Mouse (Mus musculus) midbrain, embryonic 14.5 days (tissue): ENCODE data around the gene Fdx1l. TPM values are rescaled to one million over a fixed set of nuclear protein-coding genes. Genes with fewer than 3 reads are reported as not detected.
A peak's percentile ranks its signal among the peaks of the same experiment; 100 is the strongest.

Source experiments
- microRNA counts: library from miRNA; unstranded; fragments of <30 nt; microRNA quantifications from one replicate; lab custom pipeline; 2016
- microRNA-seq: library from miRNA; unstranded; fragments of <30 nt; microRNA quantifications from one replicate; pipeline ENCODE4, GENCODE M21; 2016
- polyA plus RNA-seq: library from polyadenylated mRNA; unstranded; fragments of >200 nt; fragmentation: Nextera tagmentation; extraction: Ambion mirVana; gene quantifications from 2 replicates; pipeline ENCODE4 v1.2.1, GENCODE M21; 2014

Fdx1l gene
- polyA plus RNA-seq, 1 experiment from 2014 or later = 55.5 TPM

MicroRNA genes within 50 kb of the gene (microRNA counts, 519-probe panel; counts per million panel counts)
- microRNA mmu-miR-1900 (lab: Ali Mortazavi, UCI) = not detected

Small RNA genes within 50 kb of the gene (microRNA-seq; reads per million reads assigned to microRNA genes)
- gene Mir1900 (not detected), gene Mir7082 (1.5 reads per million, percentile 3 among the genes with 10 or more reads in this experiment)

Other genes starting within 250 kb of the Fdx1l start
- gene A230050P20Rik, start 205.0 kb downstream of the Fdx1l start, polyA plus RNA-seq = 1.3 and 1.9 TPM in 2 replicates
- gene Angptl6, start 193.9 kb downstream of the Fdx1l start, polyA plus RNA-seq = 11.1 and 14.4 TPM in 2 replicates
- gene Ppan, start 185.4 kb downstream of the Fdx1l start, polyA plus RNA-seq = 39.8 and 43.9 TPM in 2 replicates
- 231 and 234 TPM in 2 replicates for gene Eif3g, start 175.0 kb downstream of the Fdx1l start, polyA plus RNA-seq
- gene Dnmt1, start 113.7 kb downstream of the Fdx1l start, polyA plus RNA-seq = 51.1 and 51.5 TPM in 2 replicates
- 4.1 and 10.8 TPM in 2 replicates for gene S1pr2, start 96.8 kb downstream of the Fdx1l start, polyA plus RNA-seq
- 98.6 and 112 TPM in 2 replicates for gene Mrpl4, start 70.9 kb downstream of the Fdx1l start, polyA plus RNA-seq
- 1.7 and 4.1 TPM in 2 replicates for gene Icam1, start 57.6 kb downstream of the Fdx1l start, polyA plus RNA-seq
- not detected in 2 replicates for gene Icam4, start 44.2 kb downstream of the Fdx1l start, polyA plus RNA-seq
- gene Icam5, start 41.5 kb downstream of the Fdx1l start, polyA plus RNA-seq = 0.71 and 1.0 TPM in 2 replicates
- 1.5 and 1.6 TPM in 2 replicates for gene Zglp1, start 6.5 kb downstream of the Fdx1l start, polyA plus RNA-seq
- gene Gm49373, start 518 bp downstream of the Fdx1l start, polyA plus RNA-seq = 1.3 and 2.6 TPM in 2 replicates
- gene Gm38431, start 18.4 kb upstream of the Fdx1l start, polyA plus RNA-seq = 1.9 and 2.0 TPM in 2 replicates
- 28.3 and 41.0 TPM in 2 replicates for gene Raver1, start 18.4 kb upstream of the Fdx1l start, polyA plus RNA-seq
- 7.4 and 8.5 TPM in 2 replicates for gene Tyk2, start 57.6 kb upstream of the Fdx1l start, polyA plus RNA-seq
- 213 and 223 TPM in 2 replicates for gene Cdc37, start 76.4 kb upstream of the Fdx1l start, polyA plus RNA-seq
- 28.4 and 32.3 TPM in 2 replicates for gene Pde4a, start 92.1 kb upstream of the Fdx1l start, polyA plus RNA-seq
- 40.3 and 53.7 TPM in 2 replicates for gene Keap1, start 165.7 kb upstream of the Fdx1l start, polyA plus RNA-seq
- 2.3 and 2.8 TPM in 2 replicates for gene S1pr5, start 174.8 kb upstream of the Fdx1l start, polyA plus RNA-seq
- 44.6 and 44.7 TPM in 2 replicates for gene Atg4d, start 191.7 kb upstream of the Fdx1l start, polyA plus RNA-seq
- gene Kri1, start 214.4 kb upstream of the Fdx1l start, polyA plus RNA-seq = 12.9 and 16.9 TPM in 2 replicates
- gene Cdkn2d, start 217.8 kb upstream of the Fdx1l start, polyA plus RNA-seq = 84.9 and 95.7 TPM in 2 replicates
- 0.88 and 1.5 TPM in 2 replicates for gene Ap1m2, start 238.7 kb upstream of the Fdx1l start, polyA plus RNA-seq
- 49.3 and 67.4 TPM in 2 replicates for gene Slc44a2, start 247.1 kb upstream of the Fdx1l start, polyA plus RNA-seq